Comparison of ENCODE assay signal across 9 mouse cellular contexts in genomic region chr7:66310670-66311656, GRCm38 (mm10). TPM values are rescaled to one million over a fixed set of nuclear protein-coding genes. Genes with fewer than 3 reads are reported as not detected.
A peak's percentile ranks its signal among the peaks of the same experiment; 100 is the strongest.
DNase-seq lines count a peak whose midpoint lies in the region; ATAC-seq and TF ChIP-seq lines count a peak whose summit lies in the region.
"Had no signal": no experiment of that assay in that cellular context is flagged by ENCODE, and none has a peak within 500 bp of the region (broad histone marks: within the 10 kb centered on the region; RNA-seq: fewer than 3 reads in every experiment).

No protein-coding gene starts in this region.

- H3K4me2 ChIP-seq in forebrain, postnatal 0 days (ENCODE audit: low read depth), result no peak overlapping the region
- no peak overlapping the region for H3K4me2 ChIP-seq in forebrain, embryonic 15.5 days (replicated peaks)
- no peak overlapping the region for H3K4me2 ChIP-seq in intestine, embryonic 15.5 days (replicated peaks)
- H3K4me2 ChIP-seq in neural tube, embryonic 15.5 days, result no peak overlapping the region
- H3K4me2 ChIP-seq: neural tube, embryonic 12.5 days had no signal

- ATAC-seq in forebrain, postnatal 0 days, result peak; percentile 81
- no peak for ATAC-seq in forebrain, embryonic 15.5 days (replicated peaks)
- peak; percentile 66 for ATAC-seq in intestine, embryonic 15.5 days
- ATAC-seq in neural tube, embryonic 15.5 days (ENCODE audit: low FRiP score), result no peak

- peak; percentile 52 for DNase-seq in forebrain, postnatal 0 days
- DNase-seq in 3T3-L1 (ENCODE audit: low read depth, low spot score), result peak; percentile 65
- DNase-seq in cerebellum, postnatal 25 days, result peak; percentile 19 to 34
- peak; percentile 83 for DNase-seq in lung, postnatal 14 days
- no peak for DNase-seq in thymus, postnatal 14 days

- no peak overlapping the region for H3K27ac ChIP-seq in forebrain, postnatal 0 days (ENCODE audit: low read depth, low read length)
- H3K27ac ChIP-seq in forebrain, embryonic 15.5 days (replicated peaks), result no peak overlapping the region
- peak overlapping the region; percentile 54 for H3K27ac ChIP-seq in intestine, embryonic 15.5 days
- H3K27ac ChIP-seq in neural tube, embryonic 15.5 days (replicated peaks), result no peak overlapping the region
- H3K27ac ChIP-seq: neural tube, embryonic 12.5 days had no signal

- TF ChIP-seq CTCF in forebrain, postnatal 0 days (IDR thresholded peaks at IDR 0.05; ENCODE audit: low read depth), result 0 out of 2 replicates have a peak, but pooled peaks have one; percentile 1

- H3K27me3 ChIP-seq in forebrain, postnatal 0 days (ENCODE audit: insufficient read depth, low read length), result no peaks in the 10 kb centered on the region
- H3K27me3 ChIP-seq in forebrain, embryonic 15.5 days, result no peaks in the 10 kb centered on the region
- no peaks in the 10 kb centered on the region for H3K27me3 ChIP-seq in intestine, embryonic 15.5 days (replicated peaks)
- H3K27me3 ChIP-seq in neural tube, embryonic 15.5 days (replicated peaks), result no peaks in the 10 kb centered on the region
- H3K27me3 ChIP-seq: neural tube, embryonic 12.5 days had no signal

- no peak overlapping the region for H3K4me3 ChIP-seq in forebrain, postnatal 0 days (ENCODE audit: low read depth, low read length)
- no peak overlapping the region for H3K4me3 ChIP-seq in forebrain, embryonic 15.5 days
- H3K4me3 ChIP-seq in intestine, embryonic 15.5 days (replicated peaks), result no peak overlapping the region
- no peak overlapping the region for H3K4me3 ChIP-seq in neural tube, embryonic 15.5 days (replicated peaks)
- H3K4me3 ChIP-seq: neural tube, embryonic 12.5 days had no signal

- WGBS in forebrain, postnatal 0 days, result 76% methylated on average over 26 of the region's 26 CpGs
- WGBS in forebrain, embryonic 15.5 days, result 84% methylated on average over 26 of the region's 26 CpGs
- WGBS in intestine, embryonic 15.5 days, result 62% methylated on average over 26 of the region's 26 CpGs
- WGBS in neural tube, embryonic 15.5 days, result 84% methylated on average over 26 of the region's 26 CpGs

- H3K9me3 ChIP-seq in forebrain, postnatal 0 days (ENCODE audit: low read length), result no peaks in the 10 kb centered on the region
- H3K9me3 ChIP-seq in forebrain, embryonic 15.5 days, result no peaks in the 10 kb centered on the region
- H3K9me3 ChIP-seq in intestine, embryonic 15.5 days, result no peaks in the 10 kb centered on the region
- H3K9me3 ChIP-seq in neural tube, embryonic 15.5 days (replicated peaks), result no peaks in the 10 kb centered on the region
- H3K9me3 ChIP-seq: neural tube, embryonic 12.5 days had no signal

- H3K4me1 ChIP-seq in forebrain, postnatal 0 days (ENCODE audit: insufficient read depth), result no peaks in the 10 kb centered on the region
- 0 out of 2 replicates have a peak, but pooled peaks cover under 1% of the 10 kb centered on the region for H3K4me1 ChIP-seq in forebrain, embryonic 15.5 days
- peaks cover 15% of the 10 kb centered on the region for H3K4me1 ChIP-seq in intestine, embryonic 15.5 days (replicated peaks)
- H3K4me1 ChIP-seq in neural tube, embryonic 15.5 days, result peaks cover 5% of the 10 kb centered on the region; the same call in 1 of the 2 replicates
- H3K4me1 ChIP-seq: neural tube, embryonic 12.5 days had no signal

- no peak overlapping the region for H3K9ac ChIP-seq in forebrain, postnatal 0 days
- H3K9ac ChIP-seq in forebrain, embryonic 15.5 days (replicated peaks), result no peak overlapping the region
- H3K9ac ChIP-seq in intestine, embryonic 15.5 days, result no peak overlapping the region
- H3K9ac ChIP-seq in neural tube, embryonic 15.5 days (replicated peaks), result no peak overlapping the region
- H3K9ac ChIP-seq: neural tube, embryonic 12.5 days had no signal

- H3K36me3 ChIP-seq in forebrain, postnatal 0 days (ENCODE audit: insufficient read depth), result no peaks in the 10 kb centered on the region
- no peaks in the 10 kb centered on the region for H3K36me3 ChIP-seq in forebrain, embryonic 15.5 days
- 0 out of 2 replicates have a peak, but pooled peaks cover 3% of the 10 kb centered on the region for H3K36me3 ChIP-seq in intestine, embryonic 15.5 days
- no peaks in the 10 kb centered on the region for H3K36me3 ChIP-seq in neural tube, embryonic 15.5 days
- H3K36me3 ChIP-seq: neural tube, embryonic 12.5 days had no signal

RNA-seq across cellular contexts. Expression of gene Gm10974, which starts 54.7 kb away (rescaled TPM):
- total RNA-seq in forebrain, postnatal 0 days (2014; rRNA removed), result not detected in 2 replicates
- polyA plus RNA-seq in forebrain, postnatal 0 days (2015; fragmentation: Nextera tagmentation; extraction: Ambion mirVana), result not detected in 2 replicates
- polyA plus RNA-seq in forebrain, embryonic 15.5 days (2015; fragmentation: Nextera tagmentation; extraction: Ambion mirVana), result not detected in 2 replicates
- not detected in 2 replicates for polyA plus RNA-seq in intestine, embryonic 15.5 days (2015; fragmentation: Nextera tagmentation; extraction: Ambion mirVana)
- polyA plus RNA-seq in neural tube, embryonic 15.5 days (2015; fragmentation: Nextera tagmentation; extraction: Ambion mirVana), result not detected in 2 replicates
- polyA plus RNA-seq: neural tube, embryonic 12.5 days had no signal

Comparison
In these comparisons a context has a peak if more than half of its experiments do, and no peak if none do; other contexts are left out.
1. ATAC-seq: peak in forebrain, postnatal 0 days (single experiment) and intestine, embryonic 15.5 days (single experiment); none in forebrain, embryonic 15.5 days (single experiment) and neural tube, embryonic 15.5 days (single experiment).